Mouse (Mus musculus) mesoderm, embryonic 11.5 days (tissue): ENCODE measurements around the gene Slc35g1.
"Not testable (repeated sequence)": the region's sequence is repeated elsewhere in the genome, so short reads cannot be mapped to it uniquely, and the experiment has no call there.

Experiments used
- DNase-seq: peaks from one replicate; pipeline ENCODE4 v3.0.0-alpha.2; 2012; ENCODE audit warnings: low read depth, low spot score

Gene Slc35g1

DNA sequence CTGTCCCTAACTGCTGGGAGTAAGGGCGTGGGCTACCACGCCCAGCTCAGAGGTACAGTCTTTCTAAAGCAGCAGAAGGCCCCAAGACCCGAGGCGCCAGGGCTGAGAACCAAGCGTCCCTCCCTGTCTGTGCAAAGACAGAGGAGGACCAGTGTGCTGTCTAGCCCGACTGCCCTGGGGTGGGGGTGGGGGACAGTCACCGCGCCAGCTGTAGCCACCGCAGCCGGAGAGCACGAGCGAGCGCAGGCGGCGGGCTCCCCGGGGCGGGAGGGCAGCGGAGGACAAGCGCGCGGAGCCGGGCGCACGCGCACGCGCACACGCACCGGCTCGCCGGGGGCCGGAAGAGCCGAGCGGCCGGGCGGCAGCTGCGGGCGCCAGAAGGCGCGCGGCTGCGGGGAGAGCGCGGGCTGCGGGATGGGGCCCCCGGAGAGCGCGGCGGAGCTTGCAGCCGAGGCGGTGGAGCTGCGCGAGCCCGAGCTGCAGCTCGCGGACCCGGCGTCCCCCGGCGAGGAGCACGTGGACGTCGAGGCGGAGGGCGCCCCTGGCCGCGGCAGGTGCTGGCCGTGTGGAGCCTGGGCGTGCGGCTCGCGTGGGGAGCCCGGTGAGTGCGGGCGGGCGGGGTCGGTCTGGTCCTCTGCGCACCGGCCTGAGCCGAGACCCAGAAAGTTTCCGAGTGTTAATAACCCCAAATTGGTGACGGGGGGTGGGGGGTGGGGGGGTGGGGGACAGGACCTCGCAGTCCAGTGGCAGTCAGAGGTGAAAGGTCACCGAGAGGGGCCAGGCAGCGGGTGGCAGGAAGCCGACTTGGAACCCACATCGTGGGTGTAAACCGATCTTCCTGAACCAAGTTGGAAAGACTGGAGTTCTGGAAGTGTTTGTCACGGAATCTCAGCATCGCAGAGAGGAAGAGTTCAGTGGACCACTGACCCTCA is at the start of gene Slc35g1:
Slc35g1 (plus strand) TSS at position 280 of the 932 bp plus-strand sequence.
- peak; percentile 79 for DNase-seq

DNA sequence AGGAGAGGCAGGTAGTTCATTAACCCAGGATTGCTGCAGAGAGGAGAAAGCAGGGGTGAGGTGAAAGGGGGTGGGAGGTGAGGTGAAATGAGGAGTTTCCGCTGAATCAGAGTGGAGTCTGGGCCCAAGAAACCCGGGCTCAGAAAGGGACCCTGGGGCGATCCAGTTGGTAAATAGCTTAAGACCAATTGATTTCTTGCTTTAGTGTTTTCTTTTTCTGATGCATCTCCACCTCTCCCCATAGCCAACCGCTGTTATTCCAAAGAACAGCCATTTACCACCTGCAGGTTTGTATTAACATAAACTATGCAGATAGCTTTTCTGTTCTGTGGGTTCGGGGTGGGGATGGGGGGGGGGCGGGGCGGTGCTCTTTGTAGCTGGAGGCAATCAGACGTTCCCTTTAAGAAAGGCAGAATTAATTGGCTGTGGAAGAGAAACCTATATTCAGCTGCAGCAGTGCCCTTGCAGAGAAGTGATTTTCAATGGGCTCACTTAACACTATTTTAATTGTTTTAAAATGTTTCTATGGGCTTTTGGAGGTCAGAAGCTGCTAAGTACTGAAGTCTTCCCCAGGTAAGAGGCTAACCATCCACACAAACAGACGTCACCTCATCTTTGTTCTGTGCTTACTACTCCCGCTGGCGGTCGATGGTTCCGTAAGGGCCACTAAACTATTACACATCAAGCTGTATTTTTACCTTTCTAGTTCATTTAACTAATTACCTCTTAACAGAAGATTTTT is 47.3 kb upstream of the Slc35g1 start:
- no peak for DNase-seq

DNA sequence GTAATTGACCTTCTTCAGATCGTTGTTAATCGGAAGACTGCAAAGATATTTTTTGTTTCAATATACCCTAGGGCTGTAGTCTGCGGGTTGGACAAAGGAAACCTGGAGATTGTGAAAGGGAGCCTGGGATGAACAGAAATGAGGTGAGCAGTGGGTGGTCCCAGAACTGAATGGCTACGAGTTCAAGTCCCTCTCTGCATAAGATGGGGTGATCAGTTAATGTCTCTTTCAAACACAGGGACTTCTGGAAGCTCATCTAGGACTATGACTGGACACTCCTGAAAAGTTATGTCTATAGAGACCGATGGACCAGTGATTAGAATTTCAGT is 46.8 kb upstream of the Slc35g1 start:
- DNase-seq, result no peak

DNA sequence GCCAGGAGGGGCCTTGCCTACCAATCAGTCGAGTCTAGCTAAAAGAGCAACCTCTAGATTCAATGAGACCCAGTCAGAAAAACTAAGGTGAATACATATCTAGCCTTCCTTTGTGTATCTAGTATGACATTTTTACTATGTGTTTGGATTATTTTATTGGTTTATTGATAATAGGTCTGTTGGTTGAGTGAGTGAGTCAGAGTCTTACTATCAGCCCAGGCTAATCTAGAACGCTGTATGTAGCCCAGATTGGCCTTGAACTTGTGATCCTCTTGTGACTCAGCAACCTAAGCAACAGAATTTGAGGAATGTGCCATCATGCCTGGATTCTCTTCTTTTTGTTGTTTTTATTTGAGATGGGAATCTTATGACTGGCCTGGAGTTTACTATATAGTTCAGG is 44.6 kb upstream of the Slc35g1 start:
- no peak for DNase-seq

DNA sequence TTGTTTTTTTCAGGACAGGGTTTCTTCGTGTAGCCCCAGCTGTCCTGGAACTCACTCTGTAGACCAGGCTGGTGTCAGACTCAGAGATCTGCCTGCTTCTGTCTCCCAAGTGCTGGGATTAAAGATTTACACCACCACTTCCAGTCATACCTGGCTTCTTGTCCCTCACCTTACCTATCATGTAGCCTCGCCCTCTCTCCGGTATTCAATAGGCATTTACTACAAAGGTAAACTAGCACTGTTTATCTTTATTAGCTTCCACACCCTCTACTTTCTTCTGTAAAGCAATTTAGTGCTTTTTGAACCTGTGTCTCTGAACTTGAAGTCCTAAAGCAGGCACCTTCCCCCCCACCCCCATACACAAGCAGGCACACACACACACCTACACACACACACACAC is 44.1 kb upstream of the Slc35g1 start:
- DNase-seq, result no peak

DNA sequence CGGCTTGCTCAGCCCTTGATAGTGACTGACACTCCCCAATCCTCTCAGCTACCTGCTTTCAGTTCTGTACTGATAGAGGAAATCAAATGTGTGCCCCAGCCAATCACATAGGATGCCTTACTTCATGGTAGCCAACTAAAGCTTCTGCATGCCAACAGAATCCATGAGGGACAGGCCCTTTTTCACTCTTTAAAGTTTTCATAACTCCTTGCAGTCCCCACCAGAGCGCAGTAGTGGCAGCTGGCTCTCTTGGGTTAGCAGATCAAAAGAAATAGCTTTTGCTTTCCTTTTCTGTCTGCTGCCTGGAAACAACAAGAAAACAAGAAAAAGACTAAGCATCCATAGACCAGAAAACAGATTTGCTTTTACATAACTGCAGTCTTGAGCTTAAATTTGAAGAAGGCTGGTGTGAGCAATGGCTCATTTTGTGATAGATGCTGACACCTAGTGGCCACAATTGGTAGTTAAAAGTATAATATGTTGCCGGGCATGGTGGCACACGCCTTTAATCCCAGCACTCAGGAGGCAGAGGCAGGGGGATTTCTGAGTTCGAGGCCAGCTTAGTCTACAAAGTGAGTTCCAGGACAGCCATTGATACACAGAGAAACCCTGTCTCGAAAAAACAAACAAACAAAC is 43.2 kb upstream of the Slc35g1 start:
- peak; percentile 72 for DNase-seq

DNA sequence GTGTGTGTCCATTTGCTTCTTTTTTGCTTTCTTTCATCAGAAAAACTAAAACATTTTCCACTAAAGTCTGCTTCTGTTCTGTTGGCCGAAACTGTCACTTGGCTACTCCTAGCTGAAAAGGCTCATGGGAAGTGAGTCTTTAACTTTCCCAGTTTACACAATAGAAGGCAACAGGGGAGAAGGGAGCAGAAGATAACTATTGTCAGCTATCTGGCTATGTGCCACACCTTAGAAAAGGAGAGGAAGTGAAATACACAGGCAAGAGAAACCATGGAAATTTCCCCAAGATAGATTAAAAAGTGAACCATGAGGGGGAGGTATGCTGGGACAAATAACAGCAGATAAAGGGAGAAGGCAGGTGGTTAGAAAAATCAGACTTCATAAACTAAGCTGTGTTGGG is 41.5 kb upstream of the Slc35g1 start:
- no peak for DNase-seq

DNA sequence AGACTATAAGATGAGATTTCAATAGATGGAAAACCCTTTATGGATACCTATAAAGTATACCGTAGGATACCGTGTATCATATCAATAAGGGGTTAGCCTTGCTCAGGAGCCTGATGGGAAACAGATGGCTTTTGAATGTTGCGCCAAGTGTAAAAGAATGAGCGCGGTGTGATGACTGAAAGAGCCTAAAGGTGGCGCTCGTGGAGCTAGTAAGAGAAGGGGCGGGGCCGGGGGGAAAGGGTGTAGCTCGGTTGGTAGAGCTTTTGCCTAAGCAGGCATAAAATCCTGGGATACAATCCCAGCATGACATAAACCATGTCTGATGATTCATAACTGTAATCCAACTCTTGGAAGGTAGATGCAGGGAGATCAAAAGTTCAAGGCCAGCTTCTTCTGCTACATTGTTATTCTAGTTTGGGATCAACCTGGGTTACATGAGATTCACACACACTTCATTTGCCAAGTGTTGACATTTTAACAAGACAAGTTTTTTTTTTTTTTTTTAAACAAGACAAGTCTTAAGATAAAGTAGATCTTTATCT is 40.9 kb upstream of the Slc35g1 start:
- DNase-seq, result no peak

DNA sequence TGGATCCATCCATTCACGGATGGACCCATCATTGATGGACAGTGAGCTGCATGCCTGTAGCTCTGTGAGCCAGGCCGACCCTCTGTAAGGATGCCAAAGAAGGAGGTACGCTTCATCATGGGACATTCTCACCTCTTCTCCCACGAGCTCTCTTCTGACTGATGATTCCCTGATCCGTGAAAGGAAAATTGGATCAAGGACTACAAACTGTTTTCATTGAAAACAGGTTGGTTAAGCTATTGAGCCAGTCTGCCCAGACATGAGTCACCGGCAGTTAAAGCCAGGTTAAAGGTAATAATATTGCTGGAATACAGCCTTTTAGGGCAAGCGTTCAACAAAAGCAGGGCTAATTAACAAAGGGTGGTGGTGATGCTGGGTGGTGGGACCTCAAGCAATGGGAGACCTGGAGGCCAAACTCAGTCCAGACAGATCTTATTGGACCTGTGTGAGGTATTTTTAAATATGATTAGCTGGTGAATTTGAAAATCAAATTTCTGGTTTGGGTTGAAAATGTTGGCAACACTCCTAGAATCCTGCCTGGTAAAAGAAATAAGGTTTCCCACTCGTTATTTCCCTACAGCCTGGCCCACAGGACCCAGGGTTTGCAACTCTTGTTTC is 39.5 kb upstream of the Slc35g1 start:
- no peak for DNase-seq

DNA sequence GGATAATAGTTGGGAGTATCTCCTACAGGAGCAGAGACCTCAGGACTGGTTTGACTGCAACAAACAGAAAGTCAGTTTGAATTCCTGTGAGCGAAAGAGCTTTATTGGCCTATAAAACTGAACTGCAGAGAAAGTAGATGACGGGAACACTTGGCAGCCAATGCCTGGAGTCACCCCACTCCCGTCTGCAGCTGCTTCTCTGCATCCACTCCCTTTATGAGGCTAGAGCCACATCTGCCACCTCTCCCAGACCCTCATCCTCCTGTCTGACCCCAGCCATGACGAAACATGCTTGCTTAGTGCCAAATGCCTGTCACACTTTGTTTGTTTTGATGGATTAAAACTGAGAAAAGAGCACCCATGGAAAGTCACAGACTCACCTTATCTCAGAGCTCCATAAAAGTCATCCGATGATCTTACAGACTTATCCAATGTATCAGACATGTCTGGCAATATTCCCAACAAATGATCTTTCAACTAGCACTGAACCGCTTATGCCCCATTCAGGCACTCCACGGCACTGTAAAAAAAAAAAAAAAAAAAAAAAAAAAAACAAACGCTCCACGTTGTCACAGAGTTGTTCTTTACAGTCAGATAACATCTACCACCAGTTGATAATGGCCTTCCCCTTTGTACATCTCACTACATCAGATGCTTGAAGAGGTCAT is 37.7 kb upstream of the Slc35g1 start:
- DNase-seq, result no peak

DNA sequence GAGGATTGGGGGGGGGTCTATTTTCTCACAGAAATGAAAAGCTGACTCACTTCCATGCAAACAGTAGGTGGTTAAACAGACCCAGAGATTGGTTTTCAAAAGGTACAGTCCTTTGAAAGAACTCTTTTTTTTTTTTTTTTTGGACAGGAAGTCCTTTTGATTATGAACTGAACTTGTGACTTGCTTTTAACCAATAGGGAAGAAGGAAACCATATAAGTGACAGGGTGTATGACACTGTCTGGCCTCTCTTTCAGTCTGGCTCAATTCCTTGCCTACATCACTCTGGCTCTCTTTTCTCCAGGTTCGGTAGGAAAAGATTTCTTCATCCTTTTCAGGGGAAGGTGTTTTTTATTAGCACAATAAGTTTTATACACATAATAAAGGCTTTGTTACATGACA is 36.5 kb upstream of the Slc35g1 start:
- DNase-seq, result no peak

DNA sequence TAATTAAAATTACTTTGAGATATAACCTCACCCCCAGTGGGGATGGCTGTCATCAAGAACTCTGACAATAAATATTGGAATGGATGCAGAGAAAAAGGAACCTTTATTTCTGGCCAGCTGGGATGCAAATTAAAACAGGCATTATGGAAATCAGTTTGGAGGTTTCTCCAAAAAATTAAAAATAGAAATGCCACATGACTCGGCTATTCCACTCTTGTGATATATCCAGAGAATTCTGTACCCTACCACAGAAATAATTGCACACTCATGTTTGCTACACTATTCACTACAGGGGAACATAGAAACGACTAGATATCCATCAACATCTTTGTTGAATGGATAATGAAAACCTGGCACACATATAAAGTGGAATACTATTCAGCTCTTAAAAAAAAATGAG is 33.9 kb upstream of the Slc35g1 start:
- DNase-seq, result no peak

DNA sequence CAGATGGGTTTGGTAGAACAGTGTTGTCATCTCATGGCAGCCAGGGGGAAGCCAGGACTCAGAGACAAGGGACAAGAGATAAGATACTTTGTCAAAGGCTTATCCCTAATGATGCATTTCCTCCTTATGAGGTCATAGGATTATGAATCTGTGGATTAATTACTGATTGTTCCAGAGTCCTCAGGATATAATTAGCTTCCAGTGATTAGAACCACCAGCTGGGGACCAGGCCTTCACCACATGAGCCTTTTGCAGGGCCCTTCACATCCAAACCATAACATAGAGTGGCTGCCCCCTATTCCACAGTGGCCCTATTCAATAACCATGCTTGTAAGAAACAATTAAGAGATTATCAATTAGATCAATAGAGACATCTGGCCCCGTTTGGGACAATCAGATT is 32.4 kb upstream of the Slc35g1 start:
- DNase-seq, result no peak

DNA sequence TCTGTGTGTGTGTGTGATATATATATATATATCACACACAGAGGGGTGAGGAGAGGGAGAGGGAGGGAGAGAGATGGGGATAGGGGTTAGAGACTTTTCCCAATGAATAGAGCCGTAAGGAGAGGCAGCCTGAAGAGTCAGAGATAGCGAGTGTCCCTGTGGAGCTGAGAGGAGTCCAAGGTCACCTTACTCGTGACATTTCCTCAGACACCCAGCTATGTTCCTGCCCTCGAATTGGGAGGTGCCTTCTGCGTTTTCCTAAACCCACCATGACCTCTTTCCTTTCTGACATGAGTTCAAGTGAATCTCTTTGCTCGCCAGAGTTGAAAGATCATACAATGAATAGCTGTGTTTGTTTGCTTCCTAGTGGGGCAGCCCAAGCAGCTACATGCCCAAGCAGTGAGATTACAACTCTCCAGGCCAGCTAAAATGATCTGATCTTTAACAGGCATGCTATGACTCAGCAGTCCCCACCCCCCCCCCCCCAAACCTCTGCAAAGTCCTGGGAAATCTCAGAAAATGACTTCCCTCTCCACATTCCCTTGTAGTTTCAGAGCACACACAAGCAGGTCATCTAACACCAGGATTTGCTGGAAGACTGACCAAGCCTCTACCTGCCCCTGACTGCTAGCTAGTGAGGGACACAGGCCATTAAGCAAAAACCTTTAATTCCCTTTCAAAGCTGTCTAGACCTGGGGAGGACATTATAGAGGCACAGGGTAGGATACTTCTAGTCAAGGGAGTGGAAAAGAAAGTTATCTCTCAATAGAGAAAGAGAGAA is 31.7 kb upstream of the Slc35g1 start:
- DNase-seq, result no peak

DNA sequence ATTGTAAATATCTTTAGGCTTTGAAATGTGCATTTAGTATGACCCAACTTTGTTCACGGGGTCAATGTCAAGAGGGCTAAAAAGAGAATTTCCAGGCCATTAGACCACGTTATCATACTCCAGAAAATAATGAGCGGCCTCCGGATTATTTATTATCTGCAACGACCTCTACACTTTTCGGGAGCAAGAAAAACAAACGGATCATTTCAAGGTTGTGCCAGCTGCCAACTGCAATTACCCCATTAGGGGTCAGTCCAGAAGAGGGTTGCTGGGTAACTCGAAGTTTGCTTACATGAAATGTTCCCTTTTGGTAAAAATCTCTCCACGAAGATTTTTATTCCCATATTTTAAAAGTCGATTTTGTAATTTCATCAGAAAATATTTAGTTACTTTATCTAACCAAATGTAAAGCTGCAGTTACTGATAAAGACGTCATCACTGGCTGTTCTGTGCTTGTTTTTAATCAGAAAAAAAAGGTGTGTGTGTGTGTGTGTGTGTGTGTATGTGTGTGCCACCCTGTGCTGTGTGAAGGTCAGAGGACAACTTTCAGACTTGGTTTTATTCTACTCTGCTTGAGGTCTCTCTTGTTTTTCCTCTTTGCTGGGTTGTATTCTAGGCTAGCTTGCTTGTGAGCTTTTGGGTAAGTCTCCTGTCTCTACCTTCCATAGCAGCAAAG is 30.7 kb upstream of the Slc35g1 start:
- no peak for DNase-seq

DNA sequence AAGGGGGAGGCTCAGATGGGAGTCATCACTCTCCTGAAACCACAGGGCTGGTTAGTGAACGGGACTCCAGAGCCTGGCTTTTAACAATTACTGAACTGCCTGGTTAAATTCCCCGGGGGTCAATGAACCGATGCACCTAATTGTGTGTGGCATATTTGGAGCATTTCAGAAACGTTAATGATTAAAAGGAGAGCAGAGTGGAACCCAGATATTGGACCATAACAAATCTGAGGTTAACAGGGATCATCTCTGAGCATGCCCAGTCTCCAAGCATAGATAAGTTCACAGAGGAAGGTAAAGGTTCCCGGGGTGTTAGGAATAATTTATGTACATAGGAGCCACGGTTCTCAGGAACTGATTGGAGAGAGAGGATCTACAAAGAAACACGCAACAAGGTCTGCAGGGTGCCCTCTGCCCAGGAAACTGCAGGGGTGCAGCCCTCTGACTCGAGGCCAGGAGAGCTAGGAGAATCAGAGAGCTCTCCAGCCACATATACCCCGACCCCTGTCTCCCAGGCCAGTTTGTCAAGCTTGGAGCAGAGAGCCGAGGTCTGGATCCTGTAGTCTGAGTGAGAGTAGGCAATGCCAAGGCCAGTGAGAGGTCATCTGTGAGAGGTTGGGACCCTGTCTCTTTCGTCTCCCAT is 23.2 kb upstream of the Slc35g1 start:
- no peak for DNase-seq

DNA sequence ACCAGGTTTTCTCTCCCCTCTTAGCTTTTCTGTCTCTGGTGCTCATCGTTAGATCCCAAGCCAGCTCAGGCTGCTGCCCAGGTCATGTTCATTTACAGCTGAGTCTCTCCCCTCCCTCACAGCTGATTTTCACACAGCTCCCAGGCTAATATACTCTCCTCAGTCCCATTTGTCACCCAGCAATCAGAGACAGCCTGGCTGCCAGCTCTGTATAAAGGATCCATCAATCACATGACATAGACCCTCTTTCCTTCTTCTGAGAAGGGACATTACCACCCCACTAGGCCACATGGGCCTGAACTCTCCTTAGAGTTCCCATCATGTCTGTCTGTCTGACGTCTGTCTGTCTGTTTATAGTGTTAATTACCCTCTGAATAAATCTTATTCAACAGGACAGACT is 22.4 kb upstream of the Slc35g1 start:
- peak; percentile 25 for DNase-seq

DNA sequence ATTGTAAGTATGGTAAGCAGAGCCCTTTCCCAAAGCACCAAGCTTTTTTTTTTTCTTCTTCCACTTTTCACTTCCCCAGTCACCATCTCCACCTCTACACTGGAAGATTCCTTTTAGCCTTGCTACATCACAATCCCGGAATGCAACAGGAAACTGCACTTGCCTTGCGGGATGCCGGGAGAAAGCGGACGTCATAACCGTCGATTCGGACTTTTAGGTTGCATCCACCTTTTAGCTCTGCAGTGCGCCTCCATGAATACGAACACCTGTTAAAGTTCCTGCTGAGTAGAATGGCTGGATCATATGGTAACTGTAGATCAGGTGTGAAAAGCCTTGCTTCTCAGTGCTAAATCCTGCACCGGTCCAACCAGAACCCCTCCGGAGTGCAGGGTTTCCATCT is 12.0 kb upstream of the Slc35g1 start:
- DNase-seq, result no peak

DNA sequence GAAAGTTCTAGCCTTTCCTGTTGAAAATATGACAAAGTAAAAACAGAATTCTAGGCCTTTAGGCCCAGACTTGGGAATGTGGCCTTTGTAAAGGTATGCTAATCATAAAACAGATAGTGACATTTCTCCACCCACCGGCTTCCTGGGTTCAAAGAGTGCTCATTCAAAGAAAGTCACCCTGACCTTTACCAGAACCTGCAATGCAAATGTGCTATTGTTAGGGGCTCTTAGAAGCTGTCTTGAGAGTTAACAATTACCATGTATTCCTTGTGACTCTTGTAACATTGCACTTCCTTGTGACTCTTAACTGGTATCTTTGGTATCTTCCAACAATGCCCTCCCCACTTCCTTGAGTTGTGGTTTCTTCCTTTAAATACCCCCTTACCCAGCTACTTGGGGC is 8.8 kb upstream of the Slc35g1 start:
- not testable (repeated sequence) for DNase-seq
